Mouse (Mus musculus): ENCODE measurements around the gene Cdk19. TPM values are rescaled to one million over a fixed set of nuclear protein-coding genes. Genes with fewer than 3 reads are reported as not detected.

Gene Cdk19
- total RNA-seq, 1 experiment from 2014 or later = 63.7 TPM

- ATAC-seq (ENCODE audit: extremely low read depth, insufficient number of reproducible peaks, low FRiP score, poor library complexity, severe bottlenecking) = no peak
Observed at GRCm38 (mm10) chr10:40347461-40347954, 8.1 kb downstream of the Cdk19 start.

- ATAC-seq (ENCODE audit: extremely low read depth, insufficient number of reproducible peaks, low FRiP score, poor library complexity, severe bottlenecking) = peak; percentile 85
Observed at GRCm38 (mm10) chr10:40348566-40349536, 9.5 kb downstream of the Cdk19 start.

- peak; percentile 2; the same call in 1 of the 2 replicates for ATAC-seq (ENCODE audit: extremely low read depth, insufficient number of reproducible peaks, low FRiP score, poor library complexity, severe bottlenecking)
Observed at GRCm38 (mm10) chr10:40349631-40350177, 10.3 kb downstream of the Cdk19 start.

- no peak for ATAC-seq (ENCODE audit: extremely low read depth, insufficient number of reproducible peaks, low FRiP score, poor library complexity, severe bottlenecking)
Observed at GRCm38 (mm10) chr10:40350245-40350932, 11.0 kb downstream of the Cdk19 start.

- ATAC-seq (ENCODE audit: extremely low read depth, insufficient number of reproducible peaks, low FRiP score, poor library complexity, severe bottlenecking) = no peak
Observed at GRCm38 (mm10) chr10:40351156-40351555, 11.8 kb downstream of the Cdk19 start.

GRCm38 (mm10) chr10:40354081-40354480, 14.7 kb downstream of the Cdk19 start:
- no peak for ATAC-seq (ENCODE audit: extremely low read depth, insufficient number of reproducible peaks, low FRiP score, poor library complexity, severe bottlenecking)

- ATAC-seq (ENCODE audit: extremely low read depth, insufficient number of reproducible peaks, low FRiP score, poor library complexity, severe bottlenecking) = no peak
Observed at GRCm38 (mm10) chr10:40354556-40354955, 15.2 kb downstream of the Cdk19 start.

GRCm38 (mm10) chr10:40358166-40358565, 18.8 kb downstream of the Cdk19 start:
- no peak for ATAC-seq (ENCODE audit: extremely low read depth, insufficient number of reproducible peaks, low FRiP score, poor library complexity, severe bottlenecking)

GRCm38 (mm10) chr10:40359131-40359530, 19.8 kb downstream of the Cdk19 start:
- no peak for ATAC-seq (ENCODE audit: extremely low read depth, insufficient number of reproducible peaks, low FRiP score, poor library complexity, severe bottlenecking)

GRCm38 (mm10) chr10:40363004-40363403, 23.6 kb downstream of the Cdk19 start:
- ATAC-seq (ENCODE audit: extremely low read depth, insufficient number of reproducible peaks, low FRiP score, poor library complexity, severe bottlenecking) = no peak

GRCm38 (mm10) chr10:40364642-40365361, 25.4 kb downstream of the Cdk19 start:
- no peak for ATAC-seq (ENCODE audit: extremely low read depth, insufficient number of reproducible peaks, low FRiP score, poor library complexity, severe bottlenecking)

- no peak for ATAC-seq (ENCODE audit: extremely low read depth, insufficient number of reproducible peaks, low FRiP score, poor library complexity, severe bottlenecking)
Observed at GRCm38 (mm10) chr10:40365991-40366390, 26.6 kb downstream of the Cdk19 start.

GRCm38 (mm10) chr10:40368516-40368915, 29.2 kb downstream of the Cdk19 start:
- no peak for ATAC-seq (ENCODE audit: extremely low read depth, insufficient number of reproducible peaks, low FRiP score, poor library complexity, severe bottlenecking)

GRCm38 (mm10) chr10:40370156-40370555, 30.8 kb downstream of the Cdk19 start:
- ATAC-seq (ENCODE audit: extremely low read depth, insufficient number of reproducible peaks, low FRiP score, poor library complexity, severe bottlenecking) = no peak

GRCm38 (mm10) chr10:40371184-40371913, 32.0 kb downstream of the Cdk19 start:
- ATAC-seq (ENCODE audit: extremely low read depth, insufficient number of reproducible peaks, low FRiP score, poor library complexity, severe bottlenecking) = no peak

- peak; percentile 36; the same call in 1 of the 2 replicates for ATAC-seq (ENCODE audit: extremely low read depth, insufficient number of reproducible peaks, low FRiP score, poor library complexity, severe bottlenecking)
Observed at GRCm38 (mm10) chr10:40371914-40372675, 32.7 kb downstream of the Cdk19 start.

- no peak for ATAC-seq (ENCODE audit: extremely low read depth, insufficient number of reproducible peaks, low FRiP score, poor library complexity, severe bottlenecking)
Observed at GRCm38 (mm10) chr10:40373749-40374148, 34.4 kb downstream of the Cdk19 start.
